Mouse (Mus musculus) Patski (cell line): ENCODE data around the gene Pfas. TPM values are rescaled to one million over a fixed set of nuclear protein-coding genes. Genes with fewer than 3 reads are reported as not detected.
A peak's percentile ranks its signal among the peaks of the same experiment; 100 is the strongest.

ENCODE experiments used
- ATAC-seq: fragments of 100-300 bp; one replicate; pipeline ENCODE4 v1.8.0; 2021
- CTCF ChIA-PET: fragments of 350-600 bp; sonication (Branson Sonifier 250); formaldehyde crosslinking; loops from one replicate; lab custom pipeline; 2022; ENCODE audit warnings: inconsistent platforms; lab: Charles Lee
- POLR2A ChIA-PET: fragments of 350-600 bp; sonication (Branson Sonifier 250); formaldehyde crosslinking; loops from one replicate; lab custom pipeline; 2022; ENCODE audit warnings: antibody characterized with exemption, inconsistent platforms; lab: Charles Lee
- DNase-seq: peaks from one replicate; pipeline ENCODE4 v3.0.0-alpha.2; 2011; ENCODE audit warnings: low read depth, low spot score
- H3K27me3 ChIP-seq: fragments of 371-371 bp; one replicate; pipeline ENCODE4 v1.5.1; 2021
- CTCF ChIP-seq: fragments of 100-300 bp; IDR thresholded peaks from one replicate; pipeline ENCODE4 v1.5.1; 2021
- in situ Hi-C: fragments of 300-500 bp; cut with MboI; formaldehyde crosslinking; loops from 3 replicates; pipeline ENCODE4 v1.11.1; 2018; ENCODE audit warnings: low pct_unique_long_range_greater_than_20kb, mixed read lengths
- polyA plus RNA-seq: library from polyadenylated mRNA; unstranded; gene quantifications from one replicate; pipeline ENCODE4 v1.2.3, GENCODE M21; 2021

Gene Pfas
- polyA plus RNA-seq, 1 experiment from 2014 or later = 12.9 TPM

DNA sequence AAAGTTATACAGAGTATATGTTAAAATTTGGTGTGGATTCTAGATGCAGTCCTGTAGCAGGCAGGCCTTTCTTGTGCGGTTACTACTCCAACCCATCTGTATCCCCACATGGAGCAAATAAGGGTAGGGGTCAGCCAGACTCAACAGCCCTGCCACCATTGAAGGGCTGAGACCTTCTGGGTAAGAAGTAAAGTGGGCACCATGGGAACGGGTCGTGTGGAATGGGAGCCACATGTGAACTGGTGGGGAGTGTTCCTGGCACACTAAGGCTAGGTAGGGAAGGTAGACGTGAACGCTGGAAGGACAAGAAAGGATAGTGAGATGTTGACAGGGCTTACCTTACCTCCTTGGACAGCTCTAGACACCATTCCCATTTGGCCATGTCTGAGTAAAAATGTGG lies 29.9 kb upstream of the Pfas start:
- DNase-seq (no peak), ATAC-seq (no peak)
- in situ Hi-C loops = no loop called here
- TF ChIP-seq CTCF = no peak
- POLR2A ChIA-PET = interaction anchor here (1.4 kb wide), 1 partner anchor 22 kb away, joined by 4 read pairs; the partner anchor contains the start of gene Borcs6
- CTCF ChIA-PET = interaction anchor here (1.7 to 1.9 kb wide), 2 partner anchors 23 to 26 kb away, joined by 3 to 5 read pairs; no protein-coding TSS in a partner anchor
- H3K27me3 ChIP-seq = no peaks in the 10 kb centered on the region

DNA sequence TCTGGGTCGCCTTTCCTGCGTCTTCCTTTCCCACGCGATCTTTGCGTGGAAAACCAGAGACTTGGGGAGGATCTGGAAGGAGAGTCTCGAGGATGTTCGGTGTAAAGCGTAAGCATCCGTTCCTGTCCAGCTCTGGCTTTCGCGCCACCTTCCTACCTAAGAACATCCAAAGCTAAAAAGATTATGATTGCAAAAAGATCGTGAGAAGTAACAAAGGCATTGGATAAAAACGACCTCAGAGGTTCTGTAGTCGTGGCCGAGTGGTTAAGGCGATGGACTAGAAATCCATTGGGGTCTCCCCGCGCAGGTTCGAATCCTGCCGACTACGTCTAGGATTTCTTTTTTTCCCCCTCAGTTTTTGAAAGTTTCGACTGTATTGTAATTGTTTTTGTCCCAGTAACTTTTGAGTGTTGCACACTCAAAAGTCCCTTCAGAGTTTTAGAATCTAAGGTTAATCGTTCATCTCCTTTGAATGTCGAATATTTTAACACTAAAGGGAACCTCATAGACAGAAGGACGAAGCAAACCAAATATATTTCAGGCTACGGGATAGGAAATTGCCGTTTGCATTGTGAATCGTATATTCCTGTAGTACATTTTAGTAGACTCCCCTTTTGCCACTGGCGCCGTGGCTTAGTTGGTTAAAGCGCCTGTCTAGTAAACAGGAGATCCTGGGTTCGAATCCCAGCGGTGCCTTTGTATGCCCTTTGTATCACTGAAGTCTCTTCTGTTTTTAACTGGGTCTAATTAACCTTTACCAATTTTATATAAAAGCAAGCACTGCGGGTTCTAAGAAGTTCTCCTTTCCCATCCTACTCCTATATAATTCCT lies 29.2 kb upstream of the Pfas start:
- ATAC-seq (no peak), DNase-seq (peak; percentile 63)
- ChIA-PET POLR2A (interaction anchor here (1.4 kb wide), 1 partner anchor 22 kb away, joined by 4 read pairs; the partner anchor contains the start of gene Borcs6), CTCF (interaction anchor here (1.2 to 2.3 kb wide), 6 partner anchors 16 to 33 kb away, joined by 3 to 10 read pairs (median 4); partner anchors contain the start of genes Borcs6 and Tmem107)
- no peak for TF ChIP-seq CTCF
- no peaks in the 10 kb centered on the region for H3K27me3 ChIP-seq
- in situ Hi-C loops = no loop called here

DNA sequence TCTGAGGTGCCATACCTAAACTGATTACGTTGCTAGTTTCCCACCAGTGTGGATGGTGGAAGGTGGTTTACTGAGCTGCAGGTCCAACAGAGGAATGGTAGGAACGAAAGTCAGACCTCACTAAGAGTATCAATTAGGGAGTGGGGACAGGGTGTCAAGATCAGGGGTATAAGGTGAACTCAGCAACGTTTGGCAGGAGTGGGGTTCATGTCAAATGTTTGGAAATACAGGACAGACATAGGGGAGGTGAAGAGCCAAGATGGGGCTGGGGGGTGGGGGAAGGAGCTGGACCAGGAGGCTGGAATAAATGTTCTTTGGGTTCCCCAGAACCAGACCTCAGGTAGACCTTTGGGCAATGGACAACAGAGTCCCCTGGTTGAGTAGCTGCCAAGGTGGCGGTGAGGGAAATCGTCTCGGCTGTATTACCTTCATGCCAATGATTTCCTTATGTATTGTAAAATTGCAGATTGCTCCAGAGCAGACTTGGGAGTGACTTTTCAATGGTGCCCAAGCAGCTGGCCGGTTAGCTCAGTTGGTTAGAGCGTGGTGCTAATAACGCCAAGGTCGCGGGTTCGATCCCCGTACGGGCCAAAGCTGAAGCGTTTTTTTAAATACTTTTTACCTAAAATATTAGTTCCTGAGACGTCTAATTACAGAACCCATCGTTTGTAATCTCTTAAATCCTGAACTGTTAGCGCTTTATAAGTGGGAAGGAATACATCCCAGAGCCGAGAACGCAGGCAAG lies 28.4 kb upstream of the Pfas start:
- no peak for ATAC-seq
- in situ Hi-C loops = no loop called here
- CTCF ChIA-PET = interaction anchor here (0.9 to 2.3 kb wide), 14 partner anchors 10 to 97 kb away, joined by 3 to 10 read pairs (median 3); partner anchors contain the start of genes Borcs6, Per1 and Tmem107
- POLR2A ChIA-PET = interaction anchor here (0.6 kb wide), 1 partner anchor 863 kb away, joined by 4 read pairs; no protein-coding TSS in a partner anchor
- TF ChIP-seq CTCF = no peak
- DNase-seq = no peak
- H3K27me3 ChIP-seq = no peaks in the 10 kb centered on the region

DNA sequence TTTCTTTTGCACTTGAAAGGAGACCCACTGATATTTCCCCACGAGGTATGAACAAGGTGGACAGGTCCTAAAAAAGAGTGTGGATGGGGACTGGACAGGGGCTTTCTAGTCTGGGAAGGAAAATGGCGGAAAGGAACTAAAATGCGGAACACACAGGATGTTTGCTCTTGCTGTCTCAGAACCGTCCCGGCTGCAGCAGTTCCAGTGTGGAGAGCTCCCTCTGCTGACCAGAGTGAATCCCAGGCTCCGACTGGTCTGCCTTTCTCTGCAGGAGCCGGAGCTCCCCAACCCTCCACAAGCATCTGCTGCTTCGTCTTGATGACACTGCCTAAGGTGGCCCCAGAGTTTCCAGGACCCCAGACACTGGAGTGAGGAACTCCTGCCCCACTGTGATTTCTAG lies 27.6 kb upstream of the Pfas start:
- in situ Hi-C loops = no loop called here
- H3K27me3 ChIP-seq = no peaks in the 10 kb centered on the region
- peak; percentile 36 for ATAC-seq
- no peak for DNase-seq
- TF ChIP-seq CTCF = peak; percentile 93
- CTCF ChIA-PET = interaction anchor here (0.9 to 2.3 kb wide), 12 partner anchors 9 to 96 kb away, joined by 3 to 10 read pairs (median 3); partner anchors contain the start of gene Per1
- POLR2A ChIA-PET = no interaction called here

DNA sequence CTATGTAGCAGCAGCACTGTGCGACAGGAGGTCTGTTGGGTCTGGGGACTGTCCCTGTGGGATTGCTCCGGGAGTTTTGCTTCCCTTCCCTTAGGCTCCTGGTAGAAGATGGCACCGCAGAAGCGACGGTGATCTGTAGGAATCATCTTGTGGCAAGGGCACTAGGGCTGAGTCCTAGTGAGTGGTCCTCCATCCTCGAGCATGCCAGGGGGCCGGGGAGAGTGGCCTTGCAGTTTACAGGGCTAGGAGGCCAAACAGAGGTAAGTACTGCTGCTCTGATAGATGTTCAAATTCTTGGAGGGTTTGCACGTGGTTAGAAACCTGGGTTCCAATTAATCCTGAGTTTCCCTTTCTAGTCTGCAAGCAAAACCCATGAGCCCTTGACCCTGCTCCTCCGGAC lies 27.2 kb upstream of the Pfas start:
- in situ Hi-C loops = no loop called here
- no peak for TF ChIP-seq CTCF
- ChIA-PET POLR2A (no interaction called here), CTCF (interaction anchor here (0.9 to 2.3 kb wide), 10 partner anchors 8 to 59 kb away, joined by 3 to 10 read pairs (median 4); partner anchors contain the start of gene Per1)
- DNase-seq = no peak
- no peaks in the 10 kb centered on the region for H3K27me3 ChIP-seq
- ATAC-seq = no peak

DNA sequence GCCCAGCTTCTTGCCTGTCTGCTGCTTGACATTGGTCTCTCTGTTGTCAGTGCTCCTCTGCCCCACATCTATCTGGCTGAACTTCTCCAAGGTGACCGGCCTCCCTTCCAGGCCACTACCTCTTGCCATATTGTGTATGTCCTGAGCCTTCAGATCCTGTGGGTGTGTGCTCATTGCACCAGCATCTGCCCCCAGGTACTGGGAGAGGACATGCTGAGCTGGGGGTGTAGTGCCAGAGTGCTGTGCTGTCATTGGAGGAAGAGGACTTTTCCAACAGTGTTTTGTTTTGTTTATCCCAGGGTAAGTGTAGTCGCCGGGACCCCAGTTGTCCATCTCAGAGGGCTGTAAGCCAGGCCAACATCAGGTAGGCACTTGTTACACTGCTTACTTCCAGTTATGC lies 26.3 kb upstream of the Pfas start:
- TF ChIP-seq CTCF = no peak
- DNase-seq (no peak), ATAC-seq (no peak)
- in situ Hi-C loops = no loop called here
- ChIA-PET POLR2A (no interaction called here), CTCF (interaction anchor here (1.3 kb wide), 1 partner anchor 18 kb away, joined by 6 read pairs; no protein-coding TSS in a partner anchor)
- H3K27me3 ChIP-seq = no peaks in the 10 kb centered on the region

DNA sequence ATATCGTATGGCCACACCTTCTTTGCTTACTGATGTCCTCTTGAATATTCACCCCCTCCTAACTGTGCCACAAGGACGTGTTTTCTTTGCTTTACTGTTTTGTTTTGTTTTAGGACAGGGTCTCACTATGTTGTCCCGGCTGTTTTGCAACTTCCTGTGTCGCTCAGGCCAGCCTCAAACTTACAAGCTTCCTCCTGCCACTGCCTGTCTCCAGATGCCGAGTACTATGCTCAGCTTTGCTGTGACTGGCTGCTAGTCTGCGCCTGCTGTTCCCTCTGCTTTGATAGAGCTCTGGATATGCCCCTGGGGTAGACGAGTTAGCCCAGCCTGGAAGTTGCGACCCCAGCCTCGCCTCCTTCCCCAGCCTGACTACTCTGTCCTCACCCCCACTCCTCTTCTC lies 25.3 kb upstream of the Pfas start:
- no peak for DNase-seq
- no peaks in the 10 kb centered on the region for H3K27me3 ChIP-seq
- ChIA-PET CTCF (interaction anchor here (1.1 kb wide), 1 partner anchor 17 kb away, joined by 4 read pairs; no protein-coding TSS in a partner anchor), POLR2A (no interaction called here)
- no peak for TF ChIP-seq CTCF
- in situ Hi-C loops = no loop called here
- no peak for ATAC-seq

DNA sequence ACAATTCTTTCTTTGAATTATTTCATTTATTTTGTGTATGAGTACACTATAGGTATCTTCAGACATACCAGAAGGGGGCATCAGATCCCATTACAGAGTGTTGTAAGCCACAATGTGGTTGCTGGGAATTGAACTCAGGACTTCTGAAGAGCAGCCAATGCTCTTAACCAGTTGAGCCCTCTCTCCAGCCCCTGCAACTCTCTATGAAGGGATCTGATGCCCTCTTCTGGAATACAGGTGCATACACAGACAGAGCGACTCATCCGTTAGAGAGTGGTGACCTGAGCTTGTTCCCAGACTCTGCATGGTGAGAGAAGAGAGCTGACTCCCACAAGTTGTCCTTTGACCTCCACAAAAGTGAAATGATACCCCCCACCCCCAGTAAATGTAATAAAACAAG lies 20.5 kb upstream of the Pfas start:
- no peaks in the 10 kb centered on the region for H3K27me3 ChIP-seq
- peak; percentile 67 for TF ChIP-seq CTCF
- DNase-seq (no peak), ATAC-seq (no peak)
- in situ Hi-C loops = no loop called here
- CTCF ChIA-PET = interaction anchor here (1.2 to 1.8 kb wide), 4 partner anchors 18 to 124 kb away, joined by 3 to 5 read pairs (median 4); no protein-coding TSS in a partner anchor
- POLR2A ChIA-PET = interaction anchor here (1.1 kb wide), 1 partner anchor 12 kb away, joined by 3 read pairs; no protein-coding TSS in a partner anchor

DNA sequence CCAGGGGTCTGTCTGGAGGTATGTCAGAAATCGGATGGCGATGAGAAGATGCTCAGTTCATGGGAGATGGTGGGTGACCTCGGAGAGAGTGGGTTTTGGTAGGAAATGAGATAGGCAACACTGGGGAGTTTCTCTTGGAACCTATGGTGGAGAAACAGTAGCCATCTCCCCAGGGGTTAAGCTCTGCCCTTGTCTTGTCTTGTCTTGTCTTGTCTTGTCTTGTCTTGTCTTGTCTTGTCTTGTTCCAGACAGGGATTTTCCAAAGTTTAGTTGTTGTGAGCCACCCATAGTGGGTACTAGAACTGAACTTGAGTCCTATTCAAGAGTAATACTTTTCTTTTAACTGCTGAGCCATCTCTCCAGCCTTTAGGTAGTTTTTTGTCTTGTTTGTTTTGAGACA lies 18.3 kb upstream of the Pfas start:
- ATAC-seq = no peak
- DNase-seq = no peak

DNA sequence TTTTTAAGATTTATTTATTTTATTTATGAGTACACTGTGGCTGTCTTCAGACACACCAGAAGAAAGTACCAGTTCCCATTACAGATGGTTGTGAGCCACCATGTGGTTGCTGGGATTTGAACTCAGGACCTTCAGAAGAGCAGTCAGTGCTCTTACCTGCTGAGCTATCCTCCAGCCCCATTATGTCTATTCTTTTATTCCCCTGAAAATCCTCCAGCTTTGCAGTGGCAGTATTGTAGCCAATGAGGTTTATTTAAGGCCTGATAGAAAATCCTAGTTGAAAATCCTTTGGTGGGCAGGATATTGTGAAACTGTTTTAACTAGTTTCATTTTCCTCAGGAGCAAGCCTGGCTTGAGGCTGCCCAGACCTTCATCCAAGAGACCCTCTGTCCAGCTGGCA lies 12.4 kb upstream of the Pfas start:
- DNase-seq = no peak
- in situ Hi-C loops = no loop called here
- no peak for ATAC-seq
- no peak for TF ChIP-seq CTCF
- POLR2A ChIA-PET = no interaction called here
- no peaks in the 10 kb centered on the region for H3K27me3 ChIP-seq
- CTCF ChIA-PET = interaction anchor here (2.8 kb wide), 1 partner anchor 16 kb away, joined by 10 read pairs; no protein-coding TSS in a partner anchor

More for the DNA sequence above, 18.3 kb upstream of the Pfas start:
- TF ChIP-seq CTCF = no peak
- ChIA-PET POLR2A (no interaction called here), CTCF (interaction anchor here (1.0 kb wide), 1 partner anchor 9 kb away, joined by 3 read pairs; no protein-coding TSS in a partner anchor)
- in situ Hi-C loops = no loop called here
- H3K27me3 ChIP-seq = no peaks in the 10 kb centered on the region
